Comparison of ENCODE assay signal across 8 mouse cellular contexts in genomic region chr2:152914310-152915120, GRCm38 (mm10). TPM values are rescaled to one million over a fixed set of nuclear protein-coding genes. Genes with fewer than 3 reads are reported as not detected.
DNase-seq lines count a peak whose midpoint lies in the region; ATAC-seq and TF ChIP-seq lines count a peak whose summit lies in the region.

No protein-coding gene starts in this region.

- no peak overlapping the region for H3K27ac ChIP-seq in MEL (ENCODE audit: control insufficient read depth, low read depth, low read length)
- no peak overlapping the region for H3K27ac ChIP-seq in forebrain, postnatal 0 days (ENCODE audit: low read depth, low read length)
- no peak overlapping the region for H3K27ac ChIP-seq in layer of hippocampus, adult 2 months
- no peak overlapping the region for H3K27ac ChIP-seq in thymus, adult 2 months (ENCODE audit: control insufficient read depth, insufficient read depth, low read length)

- ATAC-seq in forebrain, postnatal 0 days: peak; percentile 91
- peak; percentile 69 for ATAC-seq in neutrophil, adult 5-6 weeks (ENCODE audit: extremely low read depth, insufficient number of reproducible peaks, low FRiP score, poor library complexity, severe bottlenecking)

- H3K4me3 ChIP-seq in MEL (ENCODE audit: control insufficient read depth in 1 of 2, insufficient read depth in 1 of 2, low read depth in 2 of 2, low read length in 2 of 2): no peak overlapping the region
- H3K4me3 ChIP-seq in forebrain, postnatal 0 days (ENCODE audit: low read depth, low read length): peak overlapping the region; percentile 16; the same call in 1 of the 2 replicates
- H3K4me3 ChIP-seq in layer of hippocampus, adult 2 months: no peak overlapping the region
- no peak overlapping the region for H3K4me3 ChIP-seq in lung, adult 2 months (replicated peaks; ENCODE audit: extremely low read depth, low read depth, low read length)
- no peak overlapping the region for H3K4me3 ChIP-seq in thymus, adult 2 months (ENCODE audit: control insufficient read depth, insufficient read depth, low read length)

- no peaks in the 10 kb centered on the region for H3K79me2 ChIP-seq in MEL (ENCODE audit: control insufficient read depth, insufficient read depth, low read length, poor library complexity)

- no peak for TF ChIP-seq POLR2A in MEL (IDR thresholded peaks at IDR 0.05; ENCODE audit: control insufficient read depth in 1 of 2, insufficient read depth in 1 of 2, low read depth in 1 of 2, low read length in 2 of 2, poor library complexity in 1 of 2)
- TF ChIP-seq POLR2A in lung, adult 2 months (IDR thresholded peaks at IDR 0.05; ENCODE audit: borderline replicate concordance, extremely low read depth, low read depth, low read length): no peak
- no peak for TF ChIP-seq POLR2A in thymus, adult 2 months (IDR thresholded peaks at IDR 0.05; ENCODE audit: control insufficient read depth, extremely low read depth, insufficient read depth, low read length, poor library complexity)

- peak; percentile 96 for TF ChIP-seq RAD21 in MEL (IDR thresholded peaks at IDR 0.05; ENCODE audit: low read depth, low read length)

- H3K9ac ChIP-seq in MEL (ENCODE audit: control insufficient read depth, low read depth, low read length, poor library complexity, severe bottlenecking): no peak overlapping the region
- H3K9ac ChIP-seq in forebrain, postnatal 0 days: peak overlapping the region; percentile 45

- peaks cover 0 to 1% of the 10 kb centered on the region in 2 experiments; a peak in 3 of 4 replicates for H3K27me3 ChIP-seq in MEL (ENCODE audit: control insufficient read depth in 1 of 2, insufficient read depth in 2 of 2, low read length in 2 of 2)
- peaks cover 6% of the 10 kb centered on the region for H3K27me3 ChIP-seq in forebrain, postnatal 0 days (ENCODE audit: insufficient read depth, low read length)
- no peaks in the 10 kb centered on the region; the same call in 1 of the 2 replicates for H3K27me3 ChIP-seq in thymus, adult 2 months (ENCODE audit: control insufficient read depth, insufficient read depth, low read length)

- peak in 2 of 3 experiments; percentile 73 to 99 for TF ChIP-seq CTCF in MEL (IDR thresholded peaks at IDR 0.05 in 2 of 3, conservative IDR thresholded peaks at IDR 0.05 in 1 of 3; ENCODE audit: control insufficient read depth in 1 of 3, insufficient read depth in 1 of 3, low read depth in 2 of 3, low read length in 3 of 3, poor library complexity in 1 of 3, severe bottlenecking in 1 of 3)
- TF ChIP-seq CTCF in forebrain, postnatal 0 days (IDR thresholded peaks at IDR 0.05; ENCODE audit: low read depth): peak; percentile 98
- TF ChIP-seq CTCF in layer of hippocampus, adult 2 months (conservative IDR thresholded peaks at IDR 0.05): peak; percentile 98
- peak; percentile 82 for TF ChIP-seq CTCF in lung, adult 2 months (IDR thresholded peaks at IDR 0.05; ENCODE audit: insufficient read depth, low read length)
- peak; percentile 87 for TF ChIP-seq CTCF in thymus, adult 2 months (IDR thresholded peaks at IDR 0.05; ENCODE audit: borderline replicate concordance, control insufficient read depth, extremely low read depth, insufficient read depth, low read length, poor library complexity)

- 3% methylated on average over 18 of the region's 18 CpGs for WGBS in forebrain, postnatal 0 days
- 2% methylated on average over 18 of the region's 18 CpGs for WGBS in lung, adult 2 months
- WGBS in thymus, adult 2 months: 6% methylated on average over 18 of the region's 18 CpGs

- no peaks in the 10 kb centered on the region; a peak in 1 of 4 replicates for H3K36me3 ChIP-seq in MEL (ENCODE audit: control insufficient read depth in 1 of 2, insufficient read depth in 2 of 2, low read length in 2 of 2)
- H3K36me3 ChIP-seq in forebrain, postnatal 0 days (ENCODE audit: insufficient read depth): no peaks in the 10 kb centered on the region
- no peaks in the 10 kb centered on the region for H3K36me3 ChIP-seq in thymus, adult 2 months (ENCODE audit: control insufficient read depth, insufficient read depth, low read length)

- H3K4me2 ChIP-seq in forebrain, postnatal 0 days (ENCODE audit: low read depth): peak overlapping the region; percentile 49

- TF ChIP-seq EP300 in MEL (IDR thresholded peaks at IDR 0.05; ENCODE audit: low read depth in 1 of 2, low read length in 2 of 2): peak in 1 of 2 experiments; percentile 54; a peak in 2 of 4 replicates

- peak; percentile 88 for DNase-seq in MEL (ENCODE audit: low read depth, low spot score)
- DNase-seq in cerebellum, adult 18-20 months: peak; percentile 84 to 93
- DNase-seq in forebrain, postnatal 0 days: peak; percentile 95
- peak; percentile 94 for DNase-seq in heart, postnatal 4 days
- DNase-seq in layer of hippocampus, adult 2 months (ENCODE audit: low spot score in 2 of 2): peak; percentile 86 to 90
- peak; percentile 72 for DNase-seq in lung, adult 2 months
- peak; percentile 77 for DNase-seq in thymus, adult 2 months

- no peaks in the 10 kb centered on the region for H3K9me3 ChIP-seq in MEL (replicated peaks; ENCODE audit: insufficient read depth, low read length)
- H3K9me3 ChIP-seq in forebrain, postnatal 0 days (ENCODE audit: low read length): no peaks in the 10 kb centered on the region

- peaks cover 0 to 9% of the 10 kb centered on the region in 2 experiments; a peak in 3 of 4 replicates for H3K4me1 ChIP-seq in MEL (ENCODE audit: control insufficient read depth in 1 of 2, insufficient read depth in 2 of 2, low read length in 2 of 2)
- no peaks in the 10 kb centered on the region for H3K4me1 ChIP-seq in forebrain, postnatal 0 days (ENCODE audit: insufficient read depth)
- 0 out of 2 replicates have a peak, but pooled peaks cover 4% of the 10 kb centered on the region for H3K4me1 ChIP-seq in lung, adult 2 months (ENCODE audit: control insufficient read depth, insufficient read depth, low read length)
- no peaks in the 10 kb centered on the region for H3K4me1 ChIP-seq in thymus, adult 2 months (replicated peaks; ENCODE audit: control insufficient read depth, insufficient read depth, low read length)

TF ChIP-seq in MEL, 35 proteins besides CTCF, POLR2A, EP300 and RAD21 (continues in another document):
- TF ChIP-seq SMC3 (IDR thresholded peaks at IDR 0.05; ENCODE audit: low read depth, low read length) (peak; percentile 86), ZNF384 (IDR thresholded peaks at IDR 0.05; ENCODE audit: low read depth, low read length) (no peak), KAT2A (conservative IDR thresholded peaks at IDR 0.05; ENCODE audit: low read depth, low read length) (no peak), USF1 (IDR thresholded peaks at IDR 0.05; ENCODE audit: low read depth, low read length) (peak; percentile 56; the same call in 1 of the 2 replicates), TAL1 (IDR thresholded peaks at IDR 0.05; ENCODE audit: low read length) (no peak), ZC3H11A (IDR thresholded peaks at IDR 0.05; ENCODE audit: low read depth, low read length) (peak; percentile 82), TBP (IDR thresholded peaks at IDR 0.05; ENCODE audit: low read depth, low read length) (no peak), HCFC1 (IDR thresholded peaks at IDR 0.05; ENCODE audit: low read depth, low read length) (no peak), ZMIZ1 (IDR thresholded peaks at IDR 0.05; ENCODE audit: low read depth, low read length) (no peak), MAFK (IDR thresholded peaks at IDR 0.05; ENCODE audit: borderline replicate concordance, low read depth, low read length) (peak; percentile 57)

RNA-seq across cellular contexts. Expression of gene Mylk2, which starts 3.4 kb away (rescaled TPM):
- total RNA-seq in MEL (2012; rRNA removed): not detected in 2 replicates
- not detected for polyA plus RNA-seq in MEL (2012; ENCODE audit: insufficient read depth in 1 of 2, insufficient read length in 2 of 2, low read depth in 1 of 2, low replicate concordance in 2 of 2, missing spikeins in 1 of 2)
- 0.29 TPM in 1 of 2 replicates, not detected in the other for total RNA-seq in forebrain, postnatal 0 days (2014; rRNA removed)
- polyA plus RNA-seq in forebrain, postnatal 0 days (2015; fragmentation: Nextera tagmentation; extraction: Ambion mirVana): not detected in 2 replicates
- total RNA-seq in heart, postnatal 4 days (2021): under 1 TPM; 0.26 to 0.38 TPM
- total RNA-seq in layer of hippocampus, adult 2 months (2021): not detected
- 0.29 and 3.9 TPM in 2 replicates for polyA plus RNA-seq in lung, adult 2 months (2012; rRNA removed)
- not detected in 2 replicates for total RNA-seq in neutrophil, adult 5-6 weeks (2017)
- 0.20 and 0.34 TPM in 2 replicates for polyA plus RNA-seq in thymus, adult 2 months (2012; rRNA removed)

RNA-seq across cellular contexts. Expression of gene Foxs1, which starts 18.5 kb away (rescaled TPM):
- not detected in 2 replicates for total RNA-seq in MEL (2012; rRNA removed)
- polyA plus RNA-seq in MEL (2012; ENCODE audit: insufficient read depth in 1 of 2, insufficient read length in 2 of 2, low read depth in 1 of 2, low replicate concordance in 2 of 2, missing spikeins in 1 of 2): not detected
- total RNA-seq in forebrain, postnatal 0 days (2014; rRNA removed): 2.4 and 2.6 TPM in 2 replicates
- polyA plus RNA-seq in forebrain, postnatal 0 days (2015; fragmentation: Nextera tagmentation; extraction: Ambion mirVana): 3.1 TPM in 2 replicates
- total RNA-seq in heart, postnatal 4 days (2021): 10 to 100 TPM in 1 of 2 experiments, 1 to 10 TPM in 1; 8.1 to 10.6 TPM
- total RNA-seq in layer of hippocampus, adult 2 months (2021): under 1 TPM; 0.37 to 0.84 TPM
- polyA plus RNA-seq in lung, adult 2 months (2012; rRNA removed): 11.1 and 12.9 TPM in 2 replicates
- total RNA-seq in neutrophil, adult 5-6 weeks (2017): not detected in 2 replicates
- 7.7 and 8.6 TPM in 2 replicates for polyA plus RNA-seq in thymus, adult 2 months (2012; rRNA removed)

RNA-seq across cellular contexts. Expression of gene Dusp15, which starts 37.0 kb away (rescaled TPM):
- total RNA-seq in MEL (2012; rRNA removed): not detected in 2 replicates
- polyA plus RNA-seq in MEL (2012; ENCODE audit: insufficient read depth in 1 of 2, insufficient read length in 2 of 2, low read depth in 1 of 2, low replicate concordance in 2 of 2, missing spikeins in 1 of 2): not detected
- total RNA-seq in forebrain, postnatal 0 days (2014; rRNA removed): 23.7 and 25.0 TPM in 2 replicates
- 12.9 and 14.8 TPM in 2 replicates for polyA plus RNA-seq in forebrain, postnatal 0 days (2015; fragmentation: Nextera tagmentation; extraction: Ambion mirVana)
- total RNA-seq in heart, postnatal 4 days (2021): under 1 TPM; 0.10 to 0.41 TPM
- 10 to 100 TPM in 1 of 2 experiments, 1 to 10 TPM in 1; 9.3 to 11.9 TPM for total RNA-seq in layer of hippocampus, adult 2 months (2021)
- 0.37 and 0.60 TPM in 2 replicates for polyA plus RNA-seq in lung, adult 2 months (2012; rRNA removed)
- not detected in 2 replicates for total RNA-seq in neutrophil, adult 5-6 weeks (2017)
- polyA plus RNA-seq in thymus, adult 2 months (2012; rRNA removed): 3.8 and 5.7 TPM in 2 replicates

RNA-seq across cellular contexts. Expression of gene Ttll9, which starts 47.8 kb away (rescaled TPM):
- 0.10 and 0.19 TPM in 2 replicates for total RNA-seq in MEL (2012; rRNA removed)
- polyA plus RNA-seq in MEL (2012; ENCODE audit: insufficient read depth in 1 of 2, insufficient read length in 2 of 2, low read depth in 1 of 2, low replicate concordance in 2 of 2, missing spikeins in 1 of 2): under 1 TPM in 1 of 2 experiments, not detected in 1; 0.07 TPM
- total RNA-seq in forebrain, postnatal 0 days (2014; rRNA removed): 3.3 and 8.0 TPM in 2 replicates
- 3.9 and 4.3 TPM in 2 replicates for polyA plus RNA-seq in forebrain, postnatal 0 days (2015; fragmentation: Nextera tagmentation; extraction: Ambion mirVana)
- total RNA-seq in heart, postnatal 4 days (2021): not detected
- 1 to 10 TPM in 1 of 2 experiments, under 1 TPM in 1; 0.79 to 1.5 TPM for total RNA-seq in layer of hippocampus, adult 2 months (2021)
- polyA plus RNA-seq in lung, adult 2 months (2012; rRNA removed): 3.4 and 3.8 TPM in 2 replicates
- not detected in 2 replicates for total RNA-seq in neutrophil, adult 5-6 weeks (2017)
- polyA plus RNA-seq in thymus, adult 2 months (2012; rRNA removed): 2.0 and 2.1 TPM in 2 replicates
